Mouse (Mus musculus) skeletal muscle tissue, postnatal 0 days (tissue): ENCODE results near the gene Gm10775. TPM values are rescaled to one million over a fixed set of nuclear protein-coding genes. Genes with fewer than 3 reads are reported as not detected.

Source experiments
- polyA plus RNA-seq: library from polyadenylated mRNA; unstranded; fragments of >200 nt; fragmentation: Nextera tagmentation; extraction: Ambion mirVana; gene quantifications from 2 replicates; pipeline ENCODE4 v1.2.1, GENCODE M21; 2015

Gm10775 gene
- polyA plus RNA-seq, result not detected in 2 replicates

GRCm38 (mm10) chr13:65259239-65259638, at the start of gene Gm10775:
Gene Gm10775 (plus strand): TSS chr13:65259539.

GRCm38 (mm10) chr13:65278383-65279341, 19.3 kb downstream of the Gm10775 start, which contains the start of gene Zfp369:
Gene Zfp369 (plus strand): TSS chr13:65278814.

Other genes starting within 250 kb of the Gm10775 start
- not detected in 2 replicates for gene Spata31d1c, start 226.5 kb upstream of the Gm10775 start, polyA plus RNA-seq
- not detected in 2 replicates for gene Prss47, start 206.8 kb upstream of the Gm10775 start, polyA plus RNA-seq
- 20.2 and 24.3 TPM in 2 replicates for gene Mfsd14b, start 146.6 kb upstream of the Gm10775 start, polyA plus RNA-seq
- not detected in 2 replicates for gene Olfr465-ps1, start 121.5 kb upstream of the Gm10775 start, polyA plus RNA-seq
- not detected in 2 replicates for gene Olfr466, start 109.3 kb upstream of the Gm10775 start, polyA plus RNA-seq
- gene Nlrp4f, start 53.6 kb upstream of the Gm10775 start, polyA plus RNA-seq, result not detected in 2 replicates
- gene Zfp369, start 19.3 kb downstream of the Gm10775 start, polyA plus RNA-seq, result 4.4 and 4.5 TPM in 2 replicates